Mouse (Mus musculus): ENCODE results near the gene Ostm1. TPM values are rescaled to one million over a fixed set of nuclear protein-coding genes. Genes with fewer than 3 reads are reported as not detected.

Ostm1 gene
- 18.2 and 18.5 TPM in 2 replicates for polyA plus RNA-seq (2015; fragmentation: Nextera tagmentation; extraction: Ambion mirVana)

DNA sequence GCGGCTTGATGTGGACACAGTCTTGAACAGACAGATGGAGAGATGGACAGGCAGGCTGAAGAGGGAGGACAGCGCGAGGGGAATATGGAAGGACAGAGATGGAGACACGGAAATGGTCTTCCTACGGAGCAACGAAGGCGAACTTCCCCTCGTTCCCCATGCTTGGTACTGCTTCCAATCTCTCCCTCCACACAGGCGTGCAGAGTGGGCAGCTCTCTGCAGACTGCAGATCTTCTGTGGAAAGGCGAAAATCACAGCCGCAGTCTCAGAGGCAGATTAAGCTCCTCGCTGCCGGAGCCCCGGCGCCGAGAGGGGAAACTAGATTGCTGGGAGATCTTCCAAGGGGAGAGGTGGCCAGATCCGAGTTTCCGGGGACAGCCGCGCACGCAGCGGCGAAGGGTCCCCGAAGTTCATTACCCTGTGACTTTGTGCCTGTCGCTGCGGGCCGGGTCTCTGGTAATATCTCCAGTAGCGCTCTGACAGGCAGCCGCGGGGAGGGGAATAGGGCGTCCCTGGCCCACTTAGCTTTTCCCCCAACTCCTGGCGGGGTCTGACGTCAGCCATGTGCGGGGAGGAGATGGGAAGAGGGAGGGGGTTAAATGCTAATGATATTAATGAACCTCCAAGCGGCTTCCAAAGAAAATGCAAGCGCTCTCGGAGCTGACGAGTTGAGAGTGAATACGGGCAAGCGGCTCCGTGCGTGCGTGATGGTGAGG lies at the start of gene Ostm1, which contains the start of gene Nr2e1:
Gene Ostm1 (plus strand): TSS at position 666 of the 716 bp plus-strand sequence.
Gene Nr2e1 (minus strand): TSS at position 476 of the 716 bp plus-strand sequence.
- no peak within 1 kb of the TSS for H3K9ac ChIP-seq (replicated peaks; ENCODE audit: low read length)
- H3K4me2 ChIP-seq (replicated peaks; ENCODE audit: low read depth, low read length), result peak within 1 kb of the TSS; percentile 35
- peaks cover 3% of the 10 kb centered on the region; the same call in 1 of the 2 replicates for H3K9me3 ChIP-seq (ENCODE audit: low read length)
- H3K27me3 ChIP-seq (ENCODE audit: insufficient read depth, low read length), result peaks cover 98% of the 10 kb centered on the region
- peak within 1 kb of the TSS; percentile 22; the same call in 1 of the 2 replicates for H3K4me3 ChIP-seq (ENCODE audit: low read length)
- peaks cover 21% of the 10 kb centered on the region for H3K4me1 ChIP-seq (ENCODE audit: insufficient read depth, low read length)
- WGBS, result under 1% methylated on average over 43 of the region's 43 CpGs
- ATAC-seq (ENCODE audit: low FRiP score, low TSS enrichment), result no peak
- H3K36me3 ChIP-seq (ENCODE audit: insufficient read depth, low read length), result no peaks in the 10 kb centered on the region
- H3K27ac ChIP-seq (ENCODE audit: low read length), result no peak within 1 kb of the TSS

GRCm38 (mm10) chr10:42533836-42534453 lies 49.7 kb upstream of the Ostm1 start:
- Histone ChIP-seq H3K4me2 (replicated peaks; ENCODE audit: low read depth, low read length) (no peak overlapping the region), H3K4me3 (ENCODE audit: low read length) (no peak overlapping the region), H3K4me1 (ENCODE audit: insufficient read depth, low read length) (no peaks in the 10 kb centered on the region), H3K27me3 (ENCODE audit: insufficient read depth, low read length) (no peaks in the 10 kb centered on the region), H3K36me3 (ENCODE audit: insufficient read depth, low read length) (peaks cover 39% of the 10 kb centered on the region), H3K9ac (replicated peaks; ENCODE audit: low read length) (no peak overlapping the region), H3K9me3 (ENCODE audit: low read length) (no peaks in the 10 kb centered on the region), H3K27ac (ENCODE audit: low read length) (no peak overlapping the region)
- WGBS, result 88% methylated on average over 11 of the region's 11 CpGs
- ATAC-seq (ENCODE audit: low FRiP score, low TSS enrichment), result no peak

GRCm38 (mm10) chr10:42537571-42538316 lies 45.9 kb upstream of the Ostm1 start:
- H3K4me3 ChIP-seq (ENCODE audit: low read length), result no peak overlapping the region
- H3K36me3 ChIP-seq (ENCODE audit: insufficient read depth, low read length), result peaks cover 23% of the 10 kb centered on the region; the same call in 1 of the 2 replicates
- H3K4me2 ChIP-seq (replicated peaks; ENCODE audit: low read depth, low read length), result no peak overlapping the region
- no peak overlapping the region for H3K27ac ChIP-seq (ENCODE audit: low read length)
- 86% methylated on average over 9 of the region's 9 CpGs for WGBS
- H3K9ac ChIP-seq (replicated peaks; ENCODE audit: low read length), result no peak overlapping the region
- H3K27me3 ChIP-seq (ENCODE audit: insufficient read depth, low read length), result no peaks in the 10 kb centered on the region
- no peak for ATAC-seq (ENCODE audit: low FRiP score, low TSS enrichment)
- H3K4me1 ChIP-seq (ENCODE audit: insufficient read depth, low read length), result no peaks in the 10 kb centered on the region
- no peaks in the 10 kb centered on the region for H3K9me3 ChIP-seq (ENCODE audit: low read length)

DNA sequence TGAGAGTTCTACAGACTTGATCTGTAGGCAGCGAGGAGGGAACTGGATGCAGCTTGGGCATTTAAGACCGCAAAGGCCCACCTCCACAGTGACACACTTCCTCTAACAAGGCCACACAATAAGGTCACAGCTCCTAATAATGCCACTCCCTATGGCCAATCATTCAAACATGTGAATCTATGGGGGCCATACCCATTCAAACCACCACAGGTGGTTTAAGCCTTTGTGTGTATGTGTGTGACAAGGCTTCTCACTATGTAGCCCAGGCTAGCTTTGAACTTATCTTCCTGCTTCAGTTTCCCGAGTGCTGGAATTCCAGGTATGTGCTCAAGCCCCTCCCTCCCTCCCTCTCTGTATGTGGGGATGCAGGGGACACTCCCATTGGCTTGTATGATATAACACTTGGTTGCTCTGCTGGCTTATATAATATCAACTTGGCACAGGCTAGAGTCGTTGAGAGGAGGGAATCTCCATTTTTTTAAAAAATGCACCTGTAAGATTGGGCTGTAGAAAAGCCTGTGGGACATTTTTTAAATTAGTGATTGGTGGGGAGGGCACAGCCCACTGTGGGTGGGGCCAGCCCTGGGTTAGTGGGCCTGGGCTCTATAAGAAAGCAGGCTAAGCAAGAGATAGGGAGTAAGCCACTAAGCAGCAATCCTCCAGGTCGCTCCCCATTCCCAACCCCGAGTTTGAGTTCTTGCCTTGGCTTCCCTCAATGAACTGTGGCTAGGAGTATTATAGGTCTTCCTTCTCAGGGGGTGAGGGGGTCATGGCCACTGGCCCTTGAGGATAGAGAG lies 37.7 kb upstream of the Ostm1 start:
- H3K36me3 ChIP-seq (ENCODE audit: insufficient read depth, low read length), result no peaks in the 10 kb centered on the region
- H3K9ac ChIP-seq (replicated peaks; ENCODE audit: low read length), result no peak overlapping the region
- H3K9me3 ChIP-seq (ENCODE audit: low read length), result no peaks in the 10 kb centered on the region
- 78% methylated on average over 6 of the region's 6 CpGs for WGBS
- no peak overlapping the region for H3K4me2 ChIP-seq (replicated peaks; ENCODE audit: low read depth, low read length)
- H3K27ac ChIP-seq (ENCODE audit: low read length), result no peak overlapping the region
- ATAC-seq (ENCODE audit: low FRiP score, low TSS enrichment), result no peak; the same call in 1 of the 2 replicates
- no peaks in the 10 kb centered on the region for H3K4me1 ChIP-seq (ENCODE audit: insufficient read depth, low read length)
- no peak overlapping the region for H3K4me3 ChIP-seq (ENCODE audit: low read length)
- no peaks in the 10 kb centered on the region for H3K27me3 ChIP-seq (ENCODE audit: insufficient read depth, low read length)

DNA sequence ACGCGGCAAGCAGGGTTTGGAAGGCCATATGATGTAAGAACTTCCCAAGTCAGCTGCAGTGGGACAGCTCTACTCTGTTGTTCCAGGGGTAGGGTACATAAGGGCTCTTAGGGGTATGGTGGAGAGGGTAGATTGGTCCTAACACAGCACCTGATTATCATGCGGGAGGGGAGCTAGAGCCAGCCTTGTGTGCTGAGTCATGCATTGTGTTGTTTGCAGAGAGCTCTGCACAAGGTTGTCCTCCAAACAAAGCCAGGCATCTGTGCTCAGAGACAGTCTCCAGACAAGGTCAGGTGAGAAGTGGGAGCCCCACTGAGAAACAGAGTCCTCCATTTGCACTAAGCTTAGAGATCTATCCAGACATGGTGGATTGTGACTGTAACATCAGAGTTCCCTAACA lies 37.1 kb upstream of the Ostm1 start:
- ATAC-seq (ENCODE audit: low FRiP score, low TSS enrichment), result no peak
- Histone ChIP-seq H3K36me3 (ENCODE audit: insufficient read depth, low read length) (no peaks in the 10 kb centered on the region), H3K9ac (replicated peaks; ENCODE audit: low read length) (no peak overlapping the region), H3K27ac (ENCODE audit: low read length) (no peak overlapping the region), H3K27me3 (ENCODE audit: insufficient read depth, low read length) (no peaks in the 10 kb centered on the region), H3K4me3 (ENCODE audit: low read length) (no peak overlapping the region), H3K9me3 (ENCODE audit: low read length) (no peaks in the 10 kb centered on the region), H3K4me2 (replicated peaks; ENCODE audit: low read depth, low read length) (no peak overlapping the region), H3K4me1 (ENCODE audit: insufficient read depth, low read length) (no peaks in the 10 kb centered on the region)
- WGBS, result 92% methylated on average over 3 of the region's 3 CpGs

- Histone ChIP-seq H3K27me3 (ENCODE audit: insufficient read depth, low read length) (peaks cover 18% of the 10 kb centered on the region), H3K36me3 (ENCODE audit: insufficient read depth, low read length) (no peaks in the 10 kb centered on the region), H3K9me3 (ENCODE audit: low read length) (no peaks in the 10 kb centered on the region), H3K27ac (ENCODE audit: low read length) (no peak overlapping the region), H3K9ac (replicated peaks; ENCODE audit: low read length) (no peak overlapping the region), H3K4me2 (replicated peaks; ENCODE audit: low read depth, low read length) (no peak overlapping the region), H3K4me1 (ENCODE audit: insufficient read depth, low read length) (no peaks in the 10 kb centered on the region), H3K4me3 (ENCODE audit: low read length) (no peak overlapping the region)
- WGBS, result 77% methylated on average over 5 of the region's 5 CpGs
- no peak for ATAC-seq (ENCODE audit: low FRiP score, low TSS enrichment)
These were observed 23.9 kb upstream of the Ostm1 start for GRCm38 (mm10) chr10:42559581-42560200.

DNA sequence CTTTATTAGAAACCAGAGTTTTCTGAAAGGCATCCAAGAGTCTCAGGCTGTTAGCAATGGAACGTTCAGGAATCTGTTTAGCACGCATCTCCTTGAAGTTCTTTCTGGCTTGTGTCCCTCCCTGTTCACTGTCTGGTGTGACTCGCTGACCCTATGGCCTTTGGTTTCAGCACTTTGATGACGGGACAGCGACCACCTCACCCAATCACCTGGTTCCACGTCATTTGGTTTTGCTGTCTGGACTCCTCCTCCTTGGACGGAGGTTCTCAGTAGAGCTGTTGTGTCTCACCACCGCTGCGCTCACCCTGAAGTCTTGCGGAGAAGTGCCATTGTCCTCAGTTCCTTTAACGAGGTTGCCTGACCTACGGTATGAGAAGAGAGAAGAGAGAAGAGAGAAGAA lies 21.4 kb upstream of the Ostm1 start:
- Histone ChIP-seq H3K27me3 (ENCODE audit: insufficient read depth, low read length) (peaks cover 43% of the 10 kb centered on the region), H3K4me3 (ENCODE audit: low read length) (no peak overlapping the region), H3K36me3 (ENCODE audit: insufficient read depth, low read length) (no peaks in the 10 kb centered on the region), H3K9me3 (ENCODE audit: low read length) (no peaks in the 10 kb centered on the region), H3K4me1 (ENCODE audit: insufficient read depth, low read length) (no peaks in the 10 kb centered on the region), H3K9ac (replicated peaks; ENCODE audit: low read length) (no peak overlapping the region), H3K4me2 (replicated peaks; ENCODE audit: low read depth, low read length) (no peak overlapping the region), H3K27ac (ENCODE audit: low read length) (no peak overlapping the region)
- peak; percentile 54; the same call in 1 of the 2 replicates for ATAC-seq (ENCODE audit: low FRiP score, low TSS enrichment)
- WGBS, result 2% methylated on average over 12 of the region's 12 CpGs

- H3K27ac ChIP-seq (ENCODE audit: low read length), result no peak overlapping the region
- no peak overlapping the region for H3K4me2 ChIP-seq (replicated peaks; ENCODE audit: low read depth, low read length)
- no peaks in the 10 kb centered on the region for H3K4me1 ChIP-seq (ENCODE audit: insufficient read depth, low read length)
- no peak overlapping the region for H3K4me3 ChIP-seq (ENCODE audit: low read length)
- no peaks in the 10 kb centered on the region for H3K36me3 ChIP-seq (ENCODE audit: insufficient read depth, low read length)
- no peak for ATAC-seq (ENCODE audit: low FRiP score, low TSS enrichment)
- peaks cover 94% of the 10 kb centered on the region for H3K27me3 ChIP-seq (ENCODE audit: insufficient read depth, low read length)
- WGBS, result under 1% methylated on average over 20 of the region's 20 CpGs
- no peak overlapping the region for H3K9ac ChIP-seq (replicated peaks; ENCODE audit: low read length)
- H3K9me3 ChIP-seq (ENCODE audit: low read length), result no peaks in the 10 kb centered on the region
These were observed 11.1 kb upstream of the Ostm1 start for GRCm38 (mm10) chr10:42572567-42572966.

DNA sequence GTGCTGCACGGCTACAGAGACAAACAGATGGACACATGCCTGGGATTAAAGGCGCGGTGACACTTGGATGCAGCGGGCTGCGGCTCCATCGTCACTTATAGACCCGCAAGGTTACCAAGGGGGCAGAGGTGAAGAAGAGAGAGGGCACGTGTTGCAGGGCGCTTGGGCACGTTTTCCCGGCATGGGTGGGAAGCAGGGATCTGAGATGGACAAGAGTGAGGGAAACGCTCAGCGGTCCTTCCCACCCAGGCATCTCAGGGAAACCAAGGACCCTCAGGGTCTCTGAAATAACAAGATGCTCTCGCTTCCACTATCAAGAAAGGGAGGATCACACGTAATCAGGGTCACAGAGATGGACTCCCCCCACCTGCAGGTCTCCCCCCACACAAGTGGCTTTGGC lies 10.7 kb upstream of the Ostm1 start:
- no peaks in the 10 kb centered on the region for H3K4me1 ChIP-seq (ENCODE audit: insufficient read depth, low read length)
- no peak overlapping the region for H3K9ac ChIP-seq (replicated peaks; ENCODE audit: low read length)
- no peak overlapping the region for H3K27ac ChIP-seq (ENCODE audit: low read length)
- peaks cover 96% of the 10 kb centered on the region for H3K27me3 ChIP-seq (ENCODE audit: insufficient read depth, low read length)
- no peak overlapping the region for H3K4me3 ChIP-seq (ENCODE audit: low read length)
- WGBS, result 2% methylated on average over 15 of the region's 15 CpGs
- H3K9me3 ChIP-seq (ENCODE audit: low read length), result no peaks in the 10 kb centered on the region
- no peak for ATAC-seq (ENCODE audit: low FRiP score, low TSS enrichment)
- no peaks in the 10 kb centered on the region for H3K36me3 ChIP-seq (ENCODE audit: insufficient read depth, low read length)
- no peak overlapping the region for H3K4me2 ChIP-seq (replicated peaks; ENCODE audit: low read depth, low read length)
